Mouse (Mus musculus) layer of hippocampus, adult 18-20 months (tissue): ENCODE measurements around the gene Etv3. TPM values are rescaled to one million over a fixed set of nuclear protein-coding genes. Genes with fewer than 3 reads are reported as not detected.
"Not testable (repeated sequence)": the region's sequence is repeated elsewhere in the genome, so short reads cannot be mapped to it uniquely, and the experiment has no call there.

Source experiments
- DNase-seq, 2 experiments: peaks; one replicate each; pipeline ENCODE4 v3.0.0; 2022; ENCODE audit warnings: low spot score in 2 of 2
- total RNA-seq, 2 experiments: library from RNA; stranded (reverse); gene quantifications; 2 replicates each; pipeline ENCODE4 v1.2.3; 2021

The Etv3 gene
- total RNA-seq, 2 experiments from 2014 or later: 25.1 to 25.8 TPM

GRCm38 (mm10) chr3:87518425-87518824, 6.8 kb upstream of the Etv3 start:
- no peak for DNase-seq

- DNase-seq: no peak
These were observed 4.1 kb upstream of the Etv3 start for GRCm38 (mm10) chr3:87521126-87521525.

- no peak for DNase-seq
These were observed 3.4 kb upstream of the Etv3 start for GRCm38 (mm10) chr3:87521833-87522232.

- no peak for DNase-seq
These were observed 1.5 kb upstream of the Etv3 start for GRCm38 (mm10) chr3:87523701-87524100.

- peak in 1 of 2 experiments; percentile 20 for DNase-seq
These were observed 797 bp downstream of the Etv3 start for GRCm38 (mm10) chr3:87525837-87526570.

- DNase-seq: no peak
These were observed 1.9 kb downstream of the Etv3 start for GRCm38 (mm10) chr3:87527139-87527538.

GRCm38 (mm10) chr3:87528021-87528420, 2.8 kb downstream of the Etv3 start:
- no peak for DNase-seq

- no peak for DNase-seq
These were observed 3.6 kb downstream of the Etv3 start for GRCm38 (mm10) chr3:87528841-87529240.

- DNase-seq: no peak
These were observed 4.4 kb downstream of the Etv3 start for GRCm38 (mm10) chr3:87529568-87529967.

GRCm38 (mm10) chr3:87530234-87530633, 5.0 kb downstream of the Etv3 start:
- DNase-seq: no peak

- no peak for DNase-seq
These were observed 8.6 kb downstream of the Etv3 start for GRCm38 (mm10) chr3:87533667-87534378.

GRCm38 (mm10) chr3:87538034-87538433, 12.8 kb downstream of the Etv3 start:
- DNase-seq: no peak

GRCm38 (mm10) chr3:87540028-87540675, 14.9 kb downstream of the Etv3 start:
- no peak for DNase-seq

GRCm38 (mm10) chr3:87540714-87541113, 15.5 kb downstream of the Etv3 start:
- no peak for DNase-seq

GRCm38 (mm10) chr3:87542481-87543215, 17.4 kb downstream of the Etv3 start:
- no peak for DNase-seq

- DNase-seq: no peak
These were observed 20.3 kb downstream of the Etv3 start for GRCm38 (mm10) chr3:87545554-87545953.

GRCm38 (mm10) chr3:87546291-87546721, 21.1 kb downstream of the Etv3 start:
- DNase-seq: peak; percentile 70 to 80

- DNase-seq: no peak
These were observed 24.7 kb downstream of the Etv3 start for GRCm38 (mm10) chr3:87549908-87550307.

- DNase-seq: no peak
These were observed 27.1 kb downstream of the Etv3 start for GRCm38 (mm10) chr3:87552327-87552726.

GRCm38 (mm10) chr3:87553196-87553935, 28.2 kb downstream of the Etv3 start:
- DNase-seq: no peak

- DNase-seq: not testable (repeated sequence)
These were observed 29.7 kb downstream of the Etv3 start for GRCm38 (mm10) chr3:87554859-87555258.
